Mouse (Mus musculus) adrenal gland, postnatal 36 days (tissue): Measurements from ENCODE around the gene Cdca5. TPM values are rescaled to one million over a fixed set of nuclear protein-coding genes. Genes with fewer than 3 reads are reported as not detected.

Experiments used
- DNase-seq, 2 experiments: peaks; one replicate each; pipeline ENCODE4 v3.0.0; 2021; ENCODE audit warnings: mixed read lengths in 1 of 2
- total RNA-seq, 2 experiments: library from RNA; stranded (reverse); gene quantifications; 2 replicates each; pipeline ENCODE4 v1.2.3; 2021

The Cdca5 gene
- total RNA-seq, 2 experiments from 2014 or later: 1.8 to 2.2 TPM

DNA sequence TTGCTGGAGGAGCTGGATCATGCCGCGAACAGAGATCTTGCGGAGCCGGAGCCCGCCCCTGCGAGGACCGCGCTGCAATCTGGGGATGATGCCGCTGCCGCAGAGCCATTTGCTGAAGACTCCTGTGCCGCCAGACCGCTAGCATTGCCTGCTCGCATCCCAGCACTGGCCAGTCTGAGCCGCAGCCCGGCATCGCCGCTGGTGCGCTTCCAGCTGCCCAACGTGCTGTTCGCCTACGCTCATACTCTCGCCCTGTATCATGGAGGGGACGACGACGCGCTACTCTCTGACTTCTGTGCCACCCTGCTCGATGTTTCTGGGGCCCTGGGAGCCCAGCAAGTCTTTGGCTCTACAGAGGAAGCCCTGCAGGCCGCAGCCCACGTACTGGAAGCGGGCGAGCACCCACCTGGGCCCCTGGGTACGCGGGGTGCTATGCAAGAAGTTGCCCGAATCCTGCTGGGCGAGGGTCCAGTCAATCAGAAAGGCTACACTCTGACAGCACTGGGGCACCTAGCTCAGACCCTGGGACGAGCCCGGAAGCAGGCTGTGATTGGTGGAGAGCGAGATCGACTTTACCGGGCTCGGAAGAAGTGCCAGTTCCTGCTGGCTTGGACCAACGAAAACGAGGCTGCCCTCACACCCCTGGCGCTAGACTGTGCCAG is 23.0 kb upstream of the Cdca5 start:
- DNase-seq: peak; percentile 53 to 65

GRCm38 (mm10) chr19:6062418-6062817 is 22.4 kb upstream of the Cdca5 start:
- no peak for DNase-seq

DNA sequence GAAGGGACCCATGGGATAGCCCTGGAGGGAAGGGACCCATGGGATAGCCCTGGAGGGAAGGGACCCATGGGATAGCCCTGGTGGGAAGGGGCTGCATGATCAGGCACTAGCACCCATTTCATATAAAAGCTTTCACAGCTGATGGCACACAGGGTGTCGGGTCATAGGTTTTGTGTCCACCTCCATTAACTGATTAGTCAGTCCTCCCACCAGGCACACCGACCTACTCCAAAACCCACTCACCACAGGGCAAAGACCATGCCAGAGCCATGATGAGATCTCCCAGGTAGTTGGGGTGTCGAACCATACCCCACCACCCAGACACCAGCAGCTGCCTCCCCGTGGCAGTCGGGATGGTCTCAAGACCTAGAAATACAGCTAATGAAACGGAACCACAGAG is 21.7 kb upstream of the Cdca5 start:
- no peak for DNase-seq

DNA sequence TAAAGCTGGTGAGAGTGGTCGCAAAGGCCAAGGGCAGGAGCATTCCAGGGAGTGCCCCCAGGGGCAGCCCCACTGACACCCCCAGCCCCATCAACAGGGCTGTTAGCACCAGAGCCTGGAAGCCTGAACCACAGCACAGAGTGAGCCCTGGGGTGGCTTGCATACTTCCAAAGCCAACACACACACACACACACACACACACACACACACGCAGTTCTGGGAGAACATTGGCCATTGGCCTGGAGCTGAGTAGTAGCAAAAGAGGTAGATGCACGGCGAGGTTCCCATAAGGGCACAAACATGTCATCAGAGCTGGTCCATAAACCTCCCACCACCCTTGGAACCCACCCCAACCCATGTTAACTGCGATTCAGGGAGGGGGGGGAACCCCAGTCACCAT is 18.2 kb upstream of the Cdca5 start:
- no peak for DNase-seq

DNA sequence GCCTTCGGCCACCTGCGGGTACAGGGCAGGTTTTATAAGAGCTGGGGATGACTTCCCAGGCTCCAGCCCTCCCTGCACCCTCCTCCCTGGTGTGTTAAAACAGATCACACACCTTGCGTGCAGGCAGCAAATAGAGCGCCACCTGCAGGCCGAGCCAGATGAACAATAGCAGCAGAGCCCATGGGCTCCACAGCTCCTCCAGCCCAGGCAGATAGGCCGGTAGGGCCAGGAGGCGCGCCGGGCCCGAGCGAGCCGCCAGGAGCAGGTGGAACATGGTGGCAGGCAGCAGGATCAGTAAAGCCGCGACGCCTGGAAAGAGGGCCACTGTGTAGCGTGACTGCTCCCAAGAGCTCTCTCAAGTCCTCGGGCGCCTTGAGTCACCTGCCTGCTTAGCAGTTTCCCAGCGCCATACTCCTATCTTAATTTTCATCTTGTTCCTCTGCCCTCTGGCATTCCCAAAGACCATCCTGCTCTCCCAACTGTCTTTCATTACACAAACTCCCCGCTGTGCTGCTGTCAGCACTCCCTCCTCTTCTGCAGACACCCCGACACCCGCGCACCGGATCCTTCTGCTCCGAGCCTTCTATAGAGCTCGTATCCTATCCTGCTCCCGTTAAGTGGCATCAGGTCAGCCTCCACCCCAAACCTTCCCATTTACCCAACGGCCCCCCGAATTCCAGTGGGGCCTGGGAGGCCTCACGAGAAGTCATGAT is 17.6 kb upstream of the Cdca5 start:
- DNase-seq: peak; percentile 87 to 89

- DNase-seq: peak; percentile 97 to 98
Observed at GRCm38 (mm10) chr19:6067724-6068415, 16.9 kb upstream of the Cdca5 start, which contains the start of gene Tm7sf2. Gene Tm7sf2, minus strand, starts transcription at chr19:6068373.

DNA sequence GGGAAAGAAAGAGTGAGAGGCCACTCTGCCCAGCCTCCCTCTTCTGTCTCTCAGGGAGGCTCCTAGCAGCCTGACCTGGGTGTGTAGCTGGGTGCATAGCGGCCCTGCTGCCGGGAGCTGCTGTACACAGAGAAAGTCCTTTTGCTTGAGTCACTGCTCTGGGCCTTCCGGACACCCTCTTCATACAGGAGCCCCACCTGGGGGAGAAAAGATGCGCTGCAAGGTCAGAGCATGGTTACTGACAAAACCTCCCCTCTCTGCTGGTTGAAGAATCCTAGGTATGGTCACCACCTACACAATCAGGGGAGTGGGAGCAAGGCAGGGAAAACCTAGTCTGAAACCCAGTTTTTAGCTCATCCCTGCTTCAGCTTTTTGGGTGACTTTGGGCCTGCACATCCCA is 15.8 kb upstream of the Cdca5 start:
- DNase-seq: no peak

DNA sequence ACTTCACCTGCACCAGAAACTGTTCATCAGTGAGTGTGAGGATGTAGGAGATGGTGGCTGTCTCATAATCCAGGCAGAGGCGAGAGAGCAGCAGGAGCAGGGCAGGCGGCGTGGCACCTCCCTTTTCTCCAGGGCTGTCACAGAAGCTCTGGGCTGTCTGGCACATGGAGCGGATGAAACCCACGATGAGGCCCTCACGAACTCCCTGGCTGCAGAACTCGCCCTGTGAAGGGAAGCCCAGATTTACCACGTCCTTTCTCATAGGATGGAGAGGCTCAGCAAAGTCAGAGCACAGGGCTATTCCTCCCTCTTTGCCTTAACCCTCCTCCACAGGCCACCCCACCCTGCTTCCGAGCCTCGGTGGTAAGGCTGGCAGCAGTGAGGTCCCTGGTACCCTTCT is 14.9 kb upstream of the Cdca5 start:
- no peak for DNase-seq

- no peak for DNase-seq
Observed at GRCm38 (mm10) chr19:6070571-6071250, 14.1 kb upstream of the Cdca5 start.

DNA sequence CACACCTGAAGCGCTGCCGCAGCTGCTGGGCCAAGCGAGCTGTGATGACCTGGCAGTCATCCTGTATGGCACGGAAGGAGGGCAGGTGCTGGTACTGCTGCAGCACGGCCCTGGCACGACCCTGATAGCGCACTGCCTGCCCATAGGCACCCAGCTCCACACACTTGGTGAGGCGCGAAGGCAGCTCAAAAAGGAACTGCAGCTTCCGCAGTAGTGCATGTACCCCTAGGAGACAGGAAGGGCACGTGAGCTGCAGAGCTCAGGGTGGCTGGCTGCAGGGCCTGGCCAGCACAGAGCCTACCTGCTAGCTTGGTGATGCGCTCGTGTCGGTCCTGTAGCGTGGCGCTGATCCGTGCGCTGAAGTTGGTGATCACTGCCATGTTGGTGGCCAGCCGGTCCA is 13.5 kb upstream of the Cdca5 start:
- no peak for DNase-seq

DNA sequence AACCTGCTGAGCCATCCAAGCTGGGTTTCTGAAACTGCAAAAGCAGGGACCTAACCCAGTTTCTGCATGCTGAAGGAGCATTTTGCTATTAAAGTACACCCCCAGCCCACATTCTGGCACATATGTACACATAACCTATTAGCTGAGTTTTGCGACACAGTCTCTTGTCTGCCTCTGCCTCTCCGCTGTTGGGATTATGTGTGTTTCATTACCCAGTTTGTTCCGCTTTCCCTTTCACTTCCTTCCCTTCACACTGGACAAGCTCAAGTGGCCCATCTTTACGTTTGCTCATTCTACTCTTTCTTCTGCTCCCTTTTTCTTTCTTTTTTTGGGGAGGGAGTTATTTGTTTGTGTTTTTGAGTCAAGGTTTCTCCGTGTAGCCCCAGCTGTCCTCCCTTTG is 10.9 kb upstream of the Cdca5 start:
- no peak for DNase-seq

GRCm38 (mm10) chr19:6076564-6077393 is 8.0 kb upstream of the Cdca5 start, which contains the start of gene Vps51:
Gene Vps51, minus strand, starts transcription at chr19:6077231.
- peak; percentile 83 to 87 for DNase-seq

GRCm38 (mm10) chr19:6079983-6080480 is 4.8 kb upstream of the Cdca5 start, which contains the start of gene Tmem262:
Gene Tmem262, plus strand, starts transcription at chr19:6080033.
- no peak for DNase-seq

DNA sequence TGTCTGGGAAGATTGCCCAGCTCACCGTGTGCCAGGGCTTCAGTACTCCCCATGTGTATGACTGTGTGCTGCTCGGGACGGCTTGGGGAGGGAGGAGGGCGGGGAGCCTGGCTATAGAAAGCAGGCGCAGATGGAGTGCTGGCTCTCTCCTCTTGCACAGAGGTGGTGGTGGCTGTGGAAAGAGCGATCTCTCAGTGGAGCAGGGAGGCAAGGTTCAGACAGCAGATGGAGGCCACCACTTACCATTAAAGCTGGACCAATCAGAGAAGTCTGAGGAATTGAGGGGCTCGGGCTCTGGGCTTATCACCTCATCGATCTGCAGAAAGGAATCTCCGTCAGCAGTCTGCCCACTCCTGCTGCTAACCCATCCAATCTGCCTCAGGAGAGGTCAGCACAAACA is 2.6 kb upstream of the Cdca5 start, which contains the start of gene Gm28374:
Gene Gm28374 (minus strand): TSS at position 101 of the 400 bp plus-strand sequence.
- no peak for DNase-seq

DNA sequence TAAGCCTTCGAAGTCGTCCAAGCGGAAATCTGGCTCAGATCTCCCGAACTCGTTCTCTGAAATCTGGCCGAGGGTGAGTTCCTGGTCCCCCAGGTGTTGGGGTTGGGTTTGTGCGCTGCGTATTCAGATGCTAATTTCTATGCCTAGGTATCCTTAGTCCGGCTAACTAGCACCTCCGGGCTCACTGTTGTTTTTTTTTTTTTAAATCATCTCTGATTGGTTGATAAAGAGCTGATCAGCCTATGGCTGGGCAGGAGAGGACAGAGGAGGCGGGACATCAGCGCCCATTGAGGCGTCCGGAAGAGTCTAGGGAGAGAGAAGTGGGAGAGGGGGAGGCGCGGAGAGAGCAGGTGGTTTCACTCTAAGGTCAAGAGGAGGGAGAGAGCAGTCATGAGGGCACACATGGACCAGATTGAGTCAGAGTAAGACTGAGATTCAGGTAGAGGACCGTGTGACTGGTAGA is 665 bp downstream of the Cdca5 start:
- DNase-seq: peak; percentile 65 to 69

DNA sequence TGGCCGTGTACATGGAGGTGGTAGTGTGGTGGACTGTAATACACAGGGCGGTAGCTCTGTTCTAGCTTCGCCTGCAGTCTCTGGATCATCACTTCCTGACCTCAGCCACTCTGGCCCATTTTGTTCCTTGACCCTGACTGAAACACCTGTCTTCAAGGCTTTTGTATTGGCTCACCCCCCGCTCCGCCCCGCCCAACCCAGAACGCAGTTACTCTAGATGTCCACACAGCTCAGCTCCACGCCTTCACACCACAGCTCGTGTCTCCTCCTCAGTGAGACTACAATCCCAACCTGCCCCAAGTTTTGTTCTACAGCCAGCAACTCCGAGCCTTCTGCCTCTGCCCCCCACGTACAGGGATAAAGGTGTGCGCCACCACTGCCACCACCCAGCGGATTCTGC is 4.1 kb downstream of the Cdca5 start:
- no peak for DNase-seq

DNA sequence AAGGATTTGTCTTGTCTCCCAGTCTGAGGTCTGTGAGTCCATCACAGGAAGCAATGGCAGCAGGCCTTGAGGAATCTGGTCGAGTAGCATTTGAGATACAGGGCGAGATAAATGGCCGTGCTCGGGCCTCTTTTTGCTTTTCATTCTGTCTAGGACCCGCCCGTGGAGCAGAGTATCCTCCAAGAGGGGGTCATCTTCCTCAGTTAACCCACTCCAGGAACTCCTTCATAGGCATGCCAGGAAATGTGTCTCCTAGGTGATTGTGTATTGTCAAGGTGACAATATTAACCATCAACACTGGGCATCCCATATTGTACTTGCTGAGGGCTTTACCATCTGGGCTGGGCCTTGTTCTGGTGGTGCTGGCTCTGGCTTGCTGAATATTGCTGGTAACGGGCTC is 9.3 kb downstream of the Cdca5 start, which contains the start of gene AC131692.1:
Gene AC131692.1 (plus strand): TSS at position 301 of the 400 bp plus-strand sequence.
- DNase-seq: no peak

GRCm38 (mm10) chr19:6097847-6098246 is 13.1 kb downstream of the Cdca5 start:
- peak in 1 of 2 experiments; percentile 44 for DNase-seq

DNA sequence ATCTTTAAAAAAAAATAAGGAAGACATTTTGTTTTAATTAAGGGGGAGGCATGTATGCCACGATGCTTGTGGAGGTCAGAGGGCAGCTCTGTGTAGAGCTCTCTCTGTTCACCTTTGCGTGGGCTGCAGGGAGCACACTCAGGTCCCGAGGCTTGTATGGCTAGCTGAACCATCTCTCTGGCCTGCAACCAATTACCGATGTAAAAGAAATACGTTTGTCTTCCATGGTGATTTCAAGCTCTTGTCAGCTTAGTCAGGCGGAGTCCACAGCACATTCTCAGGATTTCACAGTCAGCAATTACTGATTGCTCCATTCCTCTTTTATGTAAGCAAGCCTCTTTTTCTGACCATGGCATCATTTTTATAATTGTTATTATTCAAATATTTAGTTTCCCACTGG is 16.4 kb downstream of the Cdca5 start:
- DNase-seq: no peak

DNA sequence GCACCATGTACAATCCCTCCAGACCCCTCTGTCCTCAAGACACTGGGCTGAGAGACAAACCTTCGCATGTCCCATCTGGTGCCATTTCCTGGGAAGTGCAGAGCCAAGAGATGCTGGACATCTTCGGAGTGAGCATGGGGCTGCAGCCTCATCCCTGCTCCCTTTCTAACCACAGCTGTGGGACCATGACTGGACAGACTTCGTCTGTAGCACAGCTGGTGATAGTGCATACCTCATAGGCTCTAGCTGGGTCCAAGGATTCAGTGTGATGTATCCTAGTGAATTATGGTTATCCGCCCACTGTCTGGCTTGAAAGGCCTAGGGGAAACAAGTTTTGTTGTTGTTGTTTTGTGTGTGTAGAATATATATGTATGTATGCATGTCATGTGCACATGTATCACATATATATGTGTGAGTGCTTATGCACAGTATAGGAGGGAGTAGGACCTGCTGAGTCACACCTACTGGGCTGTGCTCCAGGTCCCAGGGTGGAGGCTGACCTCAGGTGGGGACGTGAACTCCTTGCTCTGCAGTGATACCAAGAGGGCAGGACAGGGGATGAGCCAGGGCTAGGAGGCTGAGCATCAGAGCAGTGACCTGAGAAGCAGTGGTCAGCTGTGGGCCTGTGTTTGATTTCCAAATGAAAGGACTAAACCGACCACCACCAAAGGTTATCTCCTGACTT is 17.5 kb downstream of the Cdca5 start:
- no peak for DNase-seq
